Mouse (Mus musculus) bone marrow, adult 2 months (tissue): ENCODE results near the gene Eef2k.

Experiments
- CTCF ChIP-seq: fragments of 200-500 bp; IDR thresholded peaks from 2 replicates; pipeline ENCODE4 v1.5.1; 2011; ENCODE audit warnings: low read length, control low read depth; ENCODE audit not compliant: control insufficient read depth, insufficient read depth
- POLR2A ChIP-seq: fragments of 200-500 bp; IDR thresholded peaks from 2 replicates; pipeline ENCODE4 v1.6.1; 2011; ENCODE audit warnings: low read depth, mild to moderate bottlenecking, control low read depth, low read length, borderline replicate concordance; ENCODE audit not compliant: control insufficient read depth

GRCm38 (mm10) chr7:120883523-120884290, 41.1 kb downstream of the Eef2k start:
- TF ChIP-seq POLR2A (no peak), CTCF (no peak)
